Mouse (Mus musculus): ENCODE results near the gene Slc50a1.

Slc50a1 gene

DNA sequence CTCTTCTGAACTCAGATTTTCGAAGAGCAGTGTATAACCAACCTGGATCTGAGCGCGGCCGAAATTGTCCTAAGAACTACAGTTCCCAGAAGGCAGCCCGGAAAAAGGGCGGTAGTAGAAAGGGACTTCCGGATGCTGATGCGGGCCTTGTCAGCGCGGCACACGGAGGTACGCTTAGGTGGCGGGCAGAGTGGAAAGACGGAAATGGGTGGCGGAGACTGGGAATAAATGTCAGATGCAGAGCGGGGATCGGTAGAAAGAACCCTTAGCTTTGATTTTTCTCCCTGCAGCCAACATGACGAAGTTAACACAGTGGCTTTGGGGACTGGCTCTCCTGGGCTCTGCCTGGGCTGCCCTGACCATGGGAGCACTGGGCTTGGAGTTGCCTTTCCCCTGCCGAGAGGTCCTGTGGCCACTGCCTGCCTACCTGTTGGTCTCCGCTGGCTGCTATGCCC lies 3.9 kb downstream of the Slc50a1 start:
- DNase-seq (ENCODE audit: low read depth, low spot score), result peak; percentile 84

- no peak for DNase-seq (ENCODE audit: low read depth, low spot score)
Observed at GRCm38 (mm10) chr3:89262417-89262816, 8.0 kb downstream of the Slc50a1 start.

DNA sequence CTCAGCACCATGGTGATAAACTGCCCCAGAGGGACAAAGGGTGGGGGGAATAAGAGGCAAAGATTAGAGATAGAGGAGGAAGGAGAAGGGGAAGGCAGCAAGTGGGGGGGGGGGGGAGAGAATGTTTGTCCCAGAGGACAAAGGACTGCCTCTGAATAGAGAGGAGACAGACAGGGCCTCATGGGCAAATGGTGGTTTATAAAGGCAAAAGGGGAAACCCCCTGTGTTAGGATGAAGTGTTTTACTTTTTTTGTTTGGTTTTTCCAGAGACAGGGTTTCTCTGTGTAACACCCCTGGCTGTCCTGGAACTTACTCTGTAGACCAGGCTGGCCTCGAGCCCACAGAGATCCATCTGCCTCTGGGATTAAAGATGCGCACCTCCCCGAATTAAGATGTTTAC lies 10.2 kb downstream of the Slc50a1 start:
- DNase-seq (ENCODE audit: low read depth, low spot score), result no peak

DNA sequence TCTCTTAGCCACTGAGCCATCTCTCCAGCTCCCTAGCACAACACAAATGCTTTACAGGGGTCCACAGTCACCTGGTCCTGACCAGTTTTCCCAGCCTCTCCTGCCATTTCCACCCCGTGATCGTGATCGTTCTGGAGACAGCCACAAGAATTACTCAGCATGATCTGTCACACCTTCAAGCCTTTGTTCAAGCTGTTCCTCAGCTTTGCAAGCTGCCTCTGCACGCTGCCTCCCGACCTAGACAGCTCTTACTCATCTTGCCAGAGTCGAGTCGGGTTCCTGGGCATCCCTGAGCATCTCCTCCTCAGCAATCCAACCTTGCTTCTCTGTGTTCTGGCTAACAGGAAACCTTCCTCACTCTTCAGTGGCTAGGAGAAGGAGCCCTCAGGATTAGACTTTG lies 11.3 kb downstream of the Slc50a1 start, which contains the start of gene Dpm3:
Dpm3 (plus strand) TSS at position 283 of the 400 bp plus-strand sequence.
- no peak for DNase-seq (ENCODE audit: low read depth, low spot score)

- no peak for DNase-seq (ENCODE audit: low read depth, low spot score)
Observed at GRCm38 (mm10) chr3:89256177-89256576, 14.2 kb downstream of the Slc50a1 start.

GRCm38 (mm10) chr3:89254994-89255393 lies 15.4 kb downstream of the Slc50a1 start:
- DNase-seq (ENCODE audit: low read depth, low spot score), result no peak

GRCm38 (mm10) chr3:89251365-89251895 lies 18.9 kb downstream of the Slc50a1 start:
- DNase-seq (ENCODE audit: low read depth, low spot score), result no peak

GRCm38 (mm10) chr3:89250435-89251040 lies 19.8 kb downstream of the Slc50a1 start:
- peak; percentile 65 for DNase-seq (ENCODE audit: low read depth, low spot score)

DNA sequence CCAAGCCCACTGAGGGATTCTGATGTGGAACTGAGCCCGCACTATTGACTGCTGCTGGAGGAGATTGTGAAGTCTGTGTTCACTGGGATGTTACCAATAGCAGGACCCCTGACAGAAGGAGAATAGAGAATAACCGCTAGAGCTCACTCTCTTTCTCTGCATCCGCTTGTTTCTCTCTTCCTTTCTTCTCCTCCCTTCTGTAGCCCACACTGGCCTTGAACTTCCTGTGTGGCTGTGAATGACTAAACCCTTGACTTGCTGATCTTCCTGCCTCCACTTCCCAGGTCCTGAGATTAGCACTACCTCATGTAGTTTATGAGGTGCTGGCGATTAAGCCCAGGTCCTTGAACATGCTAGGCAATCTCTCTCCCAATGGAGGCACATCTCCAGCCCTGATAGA lies 22.9 kb downstream of the Slc50a1 start:
- no peak for DNase-seq (ENCODE audit: low read depth, low spot score)

GRCm38 (mm10) chr3:89246261-89247100 lies 23.9 kb downstream of the Slc50a1 start, which contains the start of gene Trim46:
TSS of gene Trim46 (minus strand) at chr3:89246309.
- peak; percentile 90 for DNase-seq (ENCODE audit: low read depth, low spot score)

- peak; percentile 39 for DNase-seq (ENCODE audit: low read depth, low spot score)
Observed at GRCm38 (mm10) chr3:89245688-89246171, 24.6 kb downstream of the Slc50a1 start, which contains the start of gene Krtcap2. TSS of gene Krtcap2 (plus strand) at chr3:89245966.

GRCm38 (mm10) chr3:89244982-89245687 lies 25.2 kb downstream of the Slc50a1 start:
- DNase-seq (ENCODE audit: low read depth, low spot score), result peak; percentile 43

GRCm38 (mm10) chr3:89244158-89244981 lies 26.0 kb downstream of the Slc50a1 start:
- no peak for DNase-seq (ENCODE audit: low read depth, low spot score)

DNA sequence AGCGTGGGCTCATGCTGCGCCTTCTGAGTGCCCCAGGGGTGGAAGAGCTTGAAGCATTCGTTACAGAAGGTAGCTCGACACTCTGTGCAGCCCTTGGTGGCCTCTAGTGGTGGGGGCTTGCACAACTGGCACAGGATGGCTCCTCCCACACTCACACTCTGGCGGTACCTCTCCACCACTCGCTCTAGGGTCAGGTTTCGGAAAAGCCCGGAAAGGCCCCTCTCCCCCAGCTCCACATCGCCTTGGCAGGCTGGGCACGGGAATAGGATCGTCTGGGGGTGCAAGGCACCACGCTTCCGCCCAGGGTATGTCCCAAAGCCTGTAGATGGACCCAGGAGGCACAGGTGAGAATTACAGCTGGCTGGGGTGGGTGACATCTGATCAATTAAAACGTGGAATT lies 26.8 kb downstream of the Slc50a1 start:
- DNase-seq (ENCODE audit: low read depth, low spot score), result peak; percentile 75

- DNase-seq (ENCODE audit: low read depth, low spot score), result peak; percentile 55
Observed at GRCm38 (mm10) chr3:89242331-89242895, 28.0 kb downstream of the Slc50a1 start.

DNA sequence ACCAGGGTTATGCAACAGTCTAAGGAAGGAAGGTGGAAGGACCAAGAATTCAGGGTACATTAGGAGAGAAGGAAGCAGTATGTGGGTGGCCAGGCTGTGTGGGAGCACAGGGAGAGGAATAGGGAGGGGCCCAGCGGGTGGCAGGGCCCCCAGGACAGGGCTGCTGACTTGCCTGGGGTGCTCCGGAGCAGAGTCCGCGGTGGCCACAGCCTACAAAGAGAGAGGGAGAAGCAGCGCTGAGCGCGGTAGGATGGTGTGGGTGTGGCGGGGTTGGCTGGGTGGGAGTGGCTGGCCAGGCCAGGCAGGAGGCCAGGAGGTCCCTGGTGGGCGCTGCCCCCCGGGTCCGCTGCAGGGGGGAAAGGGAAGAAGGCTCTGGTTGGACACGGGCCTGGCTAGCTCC lies 31.9 kb downstream of the Slc50a1 start:
- no peak for DNase-seq (ENCODE audit: low read depth, low spot score)

DNA sequence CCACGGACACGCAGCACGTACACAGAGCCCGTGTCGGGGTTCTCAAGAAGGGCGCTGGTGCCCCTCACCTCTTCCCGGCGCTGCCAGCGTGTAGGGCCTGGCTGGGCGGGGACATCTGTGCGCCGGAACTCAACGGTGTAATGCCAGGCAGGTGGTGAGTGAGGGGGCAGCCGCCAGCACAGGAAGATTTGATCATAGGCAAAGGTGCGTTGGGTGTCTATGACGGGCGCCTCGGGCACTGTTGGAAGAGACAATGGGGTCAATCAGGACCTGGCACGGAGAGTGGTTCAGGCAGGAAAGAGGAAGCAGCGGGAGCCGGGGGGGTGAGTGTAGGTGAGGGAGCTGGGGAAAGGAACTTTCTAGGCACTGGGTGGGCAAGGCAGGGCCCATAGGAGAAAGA lies 32.7 kb downstream of the Slc50a1 start:
- DNase-seq (ENCODE audit: low read depth, low spot score), result no peak

DNA sequence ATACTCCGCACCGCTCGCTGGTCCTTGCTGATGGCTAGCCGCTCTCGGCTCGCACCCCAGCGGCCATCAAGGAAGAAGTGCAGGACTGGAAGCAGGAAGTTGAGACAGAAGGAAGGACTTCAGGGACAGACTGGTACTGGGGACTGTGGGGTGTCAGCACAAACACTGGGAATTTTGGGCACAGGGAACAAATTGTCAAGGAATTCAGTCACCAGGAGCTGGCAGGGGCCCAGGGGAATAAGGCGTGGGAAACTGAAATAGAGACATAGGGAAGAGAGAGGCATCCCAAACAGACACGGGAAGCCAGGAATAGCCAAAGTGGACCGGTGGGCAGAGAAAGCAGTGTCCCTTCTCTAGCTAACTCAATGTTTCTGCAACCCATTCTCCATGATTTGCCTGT lies 33.9 kb downstream of the Slc50a1 start:
- no peak for DNase-seq (ENCODE audit: low read depth, low spot score)

DNA sequence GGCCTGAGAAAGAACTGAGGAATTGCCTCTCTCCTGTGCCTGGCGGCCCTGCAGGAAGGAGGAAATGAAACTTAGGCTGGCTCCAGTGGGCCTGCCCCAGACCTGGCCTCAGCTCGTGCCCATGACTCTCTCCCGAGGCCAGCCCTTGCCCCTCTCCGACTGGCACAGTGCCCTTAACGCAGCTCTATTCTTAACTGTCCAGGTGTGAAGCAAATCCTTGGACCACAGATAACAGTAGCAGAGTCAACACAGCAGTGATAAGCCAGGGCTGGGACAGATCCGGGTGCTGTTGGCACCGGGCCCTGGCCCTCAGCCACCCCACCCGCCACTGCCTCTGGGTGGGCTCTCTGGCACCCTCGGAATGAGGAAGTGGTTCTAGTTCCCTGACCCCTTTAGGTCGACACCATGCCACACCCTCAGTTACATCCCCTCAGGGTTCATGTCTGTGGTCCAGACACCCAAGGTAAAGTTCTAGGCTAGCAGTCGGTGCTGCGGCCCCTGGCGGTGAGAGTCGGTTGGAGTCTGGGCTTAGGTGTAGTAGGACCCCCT lies 36.7 kb downstream of the Slc50a1 start:
- no peak for DNase-seq (ENCODE audit: low read depth, low spot score)

DNA sequence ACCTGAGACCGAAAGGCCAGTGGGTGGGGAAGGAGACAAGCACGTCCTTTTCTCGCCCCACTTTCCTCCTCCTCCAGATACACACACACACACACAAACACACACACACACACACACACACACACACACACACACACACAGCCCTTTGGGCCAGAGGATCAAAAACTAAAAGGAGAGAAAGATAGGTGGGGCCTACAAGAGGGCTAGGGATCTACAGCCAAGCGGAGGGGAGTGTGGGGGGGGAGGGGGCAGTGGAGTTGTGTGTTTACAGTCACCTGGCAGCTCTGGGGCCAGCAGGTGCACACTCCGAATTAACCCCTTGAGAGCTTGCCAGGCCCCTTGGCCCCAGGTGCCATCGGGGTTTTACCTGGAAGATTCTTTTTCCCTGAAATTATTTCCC lies 37.8 kb downstream of the Slc50a1 start:
- DNase-seq (ENCODE audit: low read depth, low spot score), result no peak
